Mouse (Mus musculus): Measurements from ENCODE around the gene Rnf144b. TPM values are rescaled to one million over a fixed set of nuclear protein-coding genes. Genes with fewer than 3 reads are reported as not detected.

Rnf144b gene
- polyA plus RNA-seq (2016; fragmentation: Nextera tagmentation; extraction: Ambion mirVana), result 1.0 TPM in 2 replicates

- peak within 1 kb of the TSS; percentile 94 for H3K4me2 ChIP-seq
- peaks cover 27% of the 10 kb centered on the region for H3K27me3 ChIP-seq
- no peaks in the 10 kb centered on the region for H3K9me3 ChIP-seq
- H3K4me3 ChIP-seq (replicated peaks), result peak within 1 kb of the TSS; percentile 62
- no peaks in the 10 kb centered on the region for H3K36me3 ChIP-seq
- peaks cover 14% of the 10 kb centered on the region for H3K4me1 ChIP-seq (replicated peaks)
- peak within 1 kb of the TSS; percentile 66 for H3K9ac ChIP-seq (replicated peaks)
- under 1% methylated on average over 55 of the region's 55 CpGs for whole genome bisulfite sequencing
- ATAC-seq (ENCODE audit: insufficient number of reproducible peaks, insufficient read depth, low FRiP score, low TSS enrichment, low read depth), result peak; percentile 26; the same call in 1 of the 2 replicates
- peak within 1 kb of the TSS; percentile 12; the same call in 1 of the 2 replicates for H3K27ac ChIP-seq
Measured at GRCm38 (mm10) chr13:47122537-47123430, at the start of gene Rnf144b. Rnf144b (plus strand) TSS chr13:47122656.

GRCm38 (mm10) chr13:47076156-47076555, 46.3 kb upstream of the Rnf144b start:
- H3K36me3 ChIP-seq, result peaks cover 69% of the 10 kb centered on the region
- WGBS, result 83% methylated on average over 5 of the region's 5 CpGs
- H3K27ac ChIP-seq, result no peak overlapping the region
- H3K4me2 ChIP-seq, result no peak overlapping the region
- no peaks in the 10 kb centered on the region for H3K4me1 ChIP-seq (replicated peaks)
- H3K27me3 ChIP-seq, result no peaks in the 10 kb centered on the region
- no peak overlapping the region for H3K9ac ChIP-seq (replicated peaks)
- H3K4me3 ChIP-seq (replicated peaks), result no peak overlapping the region
- no peak for ATAC-seq (ENCODE audit: insufficient number of reproducible peaks, insufficient read depth, low FRiP score, low TSS enrichment, low read depth)
- 0 out of 2 replicates have a peak, but pooled peaks cover 3% of the 10 kb centered on the region for H3K9me3 ChIP-seq

GRCm38 (mm10) chr13:47077367-47077766, 45.1 kb upstream of the Rnf144b start:
- Histone ChIP-seq H3K9me3 (0 out of 2 replicates have a peak, but pooled peaks cover 5% of the 10 kb centered on the region), H3K27ac (no peak overlapping the region), H3K36me3 (peaks cover 71% of the 10 kb centered on the region), H3K4me2 (no peak overlapping the region), H3K4me3 (replicated peaks) (no peak overlapping the region), H3K4me1 (replicated peaks) (no peaks in the 10 kb centered on the region), H3K9ac (replicated peaks) (no peak overlapping the region), H3K27me3 (no peaks in the 10 kb centered on the region)
- no peak for ATAC-seq (ENCODE audit: insufficient number of reproducible peaks, insufficient read depth, low FRiP score, low TSS enrichment, low read depth)

GRCm38 (mm10) chr13:47078799-47079198, 43.7 kb upstream of the Rnf144b start:
- Histone ChIP-seq H3K9me3 (0 out of 2 replicates have a peak, but pooled peaks cover 5% of the 10 kb centered on the region), H3K27me3 (no peaks in the 10 kb centered on the region), H3K4me3 (replicated peaks) (no peak overlapping the region), H3K4me1 (replicated peaks) (no peaks in the 10 kb centered on the region), H3K27ac (no peak overlapping the region), H3K36me3 (peaks cover 69% of the 10 kb centered on the region), H3K4me2 (no peak overlapping the region), H3K9ac (replicated peaks) (no peak overlapping the region)
- ATAC-seq (ENCODE audit: insufficient number of reproducible peaks, insufficient read depth, low FRiP score, low TSS enrichment, low read depth), result no peak
- WGBS, result 77% methylated on average over 5 of the region's 5 CpGs

- Histone ChIP-seq H3K27me3 (no peaks in the 10 kb centered on the region), H3K4me1 (replicated peaks) (no peaks in the 10 kb centered on the region), H3K4me3 (replicated peaks) (no peak overlapping the region), H3K9me3 (0 out of 2 replicates have a peak, but pooled peaks cover 5% of the 10 kb centered on the region), H3K36me3 (peaks cover 69% of the 10 kb centered on the region), H3K27ac (no peak overlapping the region), H3K4me2 (no peak overlapping the region), H3K9ac (replicated peaks) (no peak overlapping the region)
- ATAC-seq (ENCODE audit: insufficient number of reproducible peaks, insufficient read depth, low FRiP score, low TSS enrichment, low read depth), result no peak
- WGBS, result 88% methylated on average over 4 of the region's 4 CpGs
Measured at GRCm38 (mm10) chr13:47080905-47081505, 41.5 kb upstream of the Rnf144b start.

GRCm38 (mm10) chr13:47088433-47088832, 34.0 kb upstream of the Rnf144b start:
- H3K27ac ChIP-seq, result no peak overlapping the region
- no peak overlapping the region for H3K9ac ChIP-seq (replicated peaks)
- H3K4me2 ChIP-seq, result no peak overlapping the region
- 98% methylated on average over 1 of the region's 1 CpGs for WGBS
- H3K4me3 ChIP-seq (replicated peaks), result no peak overlapping the region
- H3K4me1 ChIP-seq (replicated peaks), result no peaks in the 10 kb centered on the region
- ATAC-seq (ENCODE audit: insufficient number of reproducible peaks, insufficient read depth, low FRiP score, low TSS enrichment, low read depth), result no peak
- no peaks in the 10 kb centered on the region for H3K27me3 ChIP-seq
- H3K9me3 ChIP-seq, result no peaks in the 10 kb centered on the region
- H3K36me3 ChIP-seq, result peaks cover 74% of the 10 kb centered on the region

- no peak overlapping the region for H3K27ac ChIP-seq
- peaks cover 80% of the 10 kb centered on the region for H3K36me3 ChIP-seq
- H3K4me3 ChIP-seq (replicated peaks), result no peak overlapping the region
- no peaks in the 10 kb centered on the region for H3K27me3 ChIP-seq
- WGBS, result 82% methylated on average over 2 of the region's 2 CpGs
- no peak overlapping the region for H3K9ac ChIP-seq (replicated peaks)
- H3K4me2 ChIP-seq, result no peak overlapping the region
- H3K4me1 ChIP-seq (replicated peaks), result no peaks in the 10 kb centered on the region
- no peaks in the 10 kb centered on the region for H3K9me3 ChIP-seq
- ATAC-seq (ENCODE audit: insufficient number of reproducible peaks, insufficient read depth, low FRiP score, low TSS enrichment, low read depth), result no peak
Measured at GRCm38 (mm10) chr13:47089271-47089670, 33.2 kb upstream of the Rnf144b start.

GRCm38 (mm10) chr13:47093791-47094190, 28.7 kb upstream of the Rnf144b start:
- Histone ChIP-seq H3K4me1 (replicated peaks) (no peaks in the 10 kb centered on the region), H3K9ac (replicated peaks) (no peak overlapping the region), H3K27ac (no peak overlapping the region), H3K36me3 (peaks cover 87% of the 10 kb centered on the region), H3K9me3 (no peaks in the 10 kb centered on the region), H3K4me2 (no peak overlapping the region), H3K4me3 (replicated peaks) (no peak overlapping the region), H3K27me3 (no peaks in the 10 kb centered on the region)
- 86% methylated on average over 2 of the region's 2 CpGs for WGBS
- no peak for ATAC-seq (ENCODE audit: insufficient number of reproducible peaks, insufficient read depth, low FRiP score, low TSS enrichment, low read depth)

- no peaks in the 10 kb centered on the region for H3K9me3 ChIP-seq
- H3K4me3 ChIP-seq (replicated peaks), result no peak overlapping the region
- 80% methylated on average over 2 of the region's 2 CpGs for WGBS
- H3K9ac ChIP-seq (replicated peaks), result no peak overlapping the region
- ATAC-seq (ENCODE audit: insufficient number of reproducible peaks, insufficient read depth, low FRiP score, low TSS enrichment, low read depth), result no peak
- no peak overlapping the region for H3K4me2 ChIP-seq
- no peak overlapping the region for H3K27ac ChIP-seq
- peaks cover 84% of the 10 kb centered on the region for H3K36me3 ChIP-seq
- no peaks in the 10 kb centered on the region for H3K4me1 ChIP-seq (replicated peaks)
- H3K27me3 ChIP-seq, result no peaks in the 10 kb centered on the region
Measured at GRCm38 (mm10) chr13:47096591-47096990, 25.9 kb upstream of the Rnf144b start.

- no peaks in the 10 kb centered on the region for H3K9me3 ChIP-seq
- H3K27me3 ChIP-seq, result no peaks in the 10 kb centered on the region
- no peak overlapping the region for H3K4me2 ChIP-seq
- ATAC-seq (ENCODE audit: insufficient number of reproducible peaks, insufficient read depth, low FRiP score, low TSS enrichment, low read depth), result no peak
- H3K9ac ChIP-seq (replicated peaks), result no peak overlapping the region
- peaks cover 15% of the 10 kb centered on the region for H3K4me1 ChIP-seq (replicated peaks)
- peaks cover 70% of the 10 kb centered on the region for H3K36me3 ChIP-seq
- 86% methylated on average over 7 of the region's 7 CpGs for WGBS
- no peak overlapping the region for H3K27ac ChIP-seq
- H3K4me3 ChIP-seq (replicated peaks), result no peak overlapping the region
Measured at GRCm38 (mm10) chr13:47099265-47099664, 23.2 kb upstream of the Rnf144b start.

- H3K27me3 ChIP-seq, result no peaks in the 10 kb centered on the region
- peaks cover 57% of the 10 kb centered on the region for H3K36me3 ChIP-seq
- H3K4me2 ChIP-seq, result no peak overlapping the region
- H3K4me3 ChIP-seq (replicated peaks), result no peak overlapping the region
- H3K9ac ChIP-seq (replicated peaks), result no peak overlapping the region
- no peak for ATAC-seq (ENCODE audit: insufficient number of reproducible peaks, insufficient read depth, low FRiP score, low TSS enrichment, low read depth)
- no peaks in the 10 kb centered on the region for H3K9me3 ChIP-seq
- H3K4me1 ChIP-seq (replicated peaks), result peaks cover 16% of the 10 kb centered on the region
- no peak overlapping the region for H3K27ac ChIP-seq
- WGBS, result 88% methylated on average over 2 of the region's 2 CpGs
Measured at GRCm38 (mm10) chr13:47100587-47100986, 21.9 kb upstream of the Rnf144b start.
